Mouse (Mus musculus): ENCODE measurements around the gene Gja6. TPM values are rescaled to one million over a fixed set of nuclear protein-coding genes. Genes with fewer than 3 reads are reported as not detected.

The Gja6 gene
- polyA plus RNA-seq (2012) = 0.02 TPM in 1 of 2 replicates, not detected in the other

GRCm38 (mm10) chrX:160906952-160907351 lies at the start of gene Gja6:
Gene Gja6 (minus strand): TSS chrX:160907052.
- Histone ChIP-seq H3K9me3 (ENCODE audit: control insufficient read depth, low read length) (no peaks in the 10 kb centered on the region), H3K4me3 (replicated peaks) (no peak within 1 kb of the TSS), H3K4me1 (ENCODE audit: control insufficient read depth) (peaks cover 26% of the 10 kb centered on the region), H3K36me3 (ENCODE audit: control insufficient read depth) (no peaks in the 10 kb centered on the region), H3K27me3 (ENCODE audit: control insufficient read depth) (no peaks in the 10 kb centered on the region)
- TF ChIP-seq TAL1 (IDR thresholded peaks at IDR 0.05; ENCODE audit: low read length) (no peak), GATA1 (IDR thresholded peaks at IDR 0.05; ENCODE audit: low read length) (no peak)

- Histone ChIP-seq H3K36me3 (ENCODE audit: control insufficient read depth) (no peaks in the 10 kb centered on the region), H3K4me1 (ENCODE audit: control insufficient read depth) (no peaks in the 10 kb centered on the region), H3K9me3 (ENCODE audit: control insufficient read depth, low read length) (no peaks in the 10 kb centered on the region), H3K27me3 (ENCODE audit: control insufficient read depth) (no peaks in the 10 kb centered on the region), H3K4me3 (replicated peaks) (no peak overlapping the region)
- TF ChIP-seq TAL1 (IDR thresholded peaks at IDR 0.05; ENCODE audit: low read length) (no peak), GATA1 (IDR thresholded peaks at IDR 0.05; ENCODE audit: low read length) (no peak)
These were observed 42.7 kb upstream of the Gja6 start for GRCm38 (mm10) chrX:160949583-160949982.

GRCm38 (mm10) chrX:160944722-160945121 lies 37.9 kb upstream of the Gja6 start:
- TF ChIP-seq TAL1 (IDR thresholded peaks at IDR 0.05; ENCODE audit: low read length) (no peak), GATA1 (IDR thresholded peaks at IDR 0.05; ENCODE audit: low read length) (no peak)
- H3K9me3 ChIP-seq (ENCODE audit: control insufficient read depth, low read length) = no peaks in the 10 kb centered on the region
- H3K4me1 ChIP-seq (ENCODE audit: control insufficient read depth) = no peaks in the 10 kb centered on the region
- no peaks in the 10 kb centered on the region for H3K27me3 ChIP-seq (ENCODE audit: control insufficient read depth)
- H3K4me3 ChIP-seq (replicated peaks) = no peak overlapping the region
- H3K36me3 ChIP-seq (ENCODE audit: control insufficient read depth) = no peaks in the 10 kb centered on the region

- no peaks in the 10 kb centered on the region for H3K9me3 ChIP-seq (ENCODE audit: control insufficient read depth, low read length)
- no peaks in the 10 kb centered on the region for H3K36me3 ChIP-seq (ENCODE audit: control insufficient read depth)
- no peaks in the 10 kb centered on the region for H3K27me3 ChIP-seq (ENCODE audit: control insufficient read depth)
- H3K4me3 ChIP-seq (replicated peaks) = no peak overlapping the region
- no peaks in the 10 kb centered on the region; the same call in 1 of the 2 replicates for H3K4me1 ChIP-seq (ENCODE audit: control insufficient read depth)
- TF ChIP-seq GATA1 (IDR thresholded peaks at IDR 0.05; ENCODE audit: low read length) (no peak), TAL1 (IDR thresholded peaks at IDR 0.05; ENCODE audit: low read length) (no peak)
These were observed 28.7 kb upstream of the Gja6 start for GRCm38 (mm10) chrX:160935541-160935940.

GRCm38 (mm10) chrX:160930656-160931055 lies 23.8 kb upstream of the Gja6 start:
- TF ChIP-seq GATA1 (IDR thresholded peaks at IDR 0.05; ENCODE audit: low read length) (no peak), TAL1 (IDR thresholded peaks at IDR 0.05; ENCODE audit: low read length) (no peak)
- no peak overlapping the region for H3K4me3 ChIP-seq (replicated peaks)
- H3K9me3 ChIP-seq (ENCODE audit: control insufficient read depth, low read length) = no peaks in the 10 kb centered on the region
- no peaks in the 10 kb centered on the region for H3K27me3 ChIP-seq (ENCODE audit: control insufficient read depth)
- no peaks in the 10 kb centered on the region for H3K36me3 ChIP-seq (ENCODE audit: control insufficient read depth)
- no peaks in the 10 kb centered on the region; the same call in 1 of the 2 replicates for H3K4me1 ChIP-seq (ENCODE audit: control insufficient read depth)

- no peaks in the 10 kb centered on the region for H3K27me3 ChIP-seq (ENCODE audit: control insufficient read depth)
- H3K36me3 ChIP-seq (ENCODE audit: control insufficient read depth) = no peaks in the 10 kb centered on the region
- no peaks in the 10 kb centered on the region for H3K9me3 ChIP-seq (ENCODE audit: control insufficient read depth, low read length)
- H3K4me1 ChIP-seq (ENCODE audit: control insufficient read depth) = no peaks in the 10 kb centered on the region; the same call in 1 of the 2 replicates
- H3K4me3 ChIP-seq (replicated peaks) = no peak overlapping the region
- TF ChIP-seq TAL1 (IDR thresholded peaks at IDR 0.05; ENCODE audit: low read length) (no peak), GATA1 (IDR thresholded peaks at IDR 0.05; ENCODE audit: low read length) (no peak)
These were observed 22.0 kb upstream of the Gja6 start for GRCm38 (mm10) chrX:160928870-160929269.

- no peaks in the 10 kb centered on the region for H3K9me3 ChIP-seq (ENCODE audit: control insufficient read depth, low read length)
- TF ChIP-seq GATA1 (IDR thresholded peaks at IDR 0.05; ENCODE audit: low read length) (no peak), TAL1 (IDR thresholded peaks at IDR 0.05; ENCODE audit: low read length) (no peak)
- H3K27me3 ChIP-seq (ENCODE audit: control insufficient read depth) = no peaks in the 10 kb centered on the region
- no peaks in the 10 kb centered on the region for H3K36me3 ChIP-seq (ENCODE audit: control insufficient read depth)
- H3K4me3 ChIP-seq (replicated peaks) = no peak overlapping the region
- no peaks in the 10 kb centered on the region for H3K4me1 ChIP-seq (ENCODE audit: control insufficient read depth)
These were observed 12.3 kb upstream of the Gja6 start for GRCm38 (mm10) chrX:160919022-160919637.

- Histone ChIP-seq H3K36me3 (ENCODE audit: control insufficient read depth) (no peaks in the 10 kb centered on the region), H3K4me1 (ENCODE audit: control insufficient read depth) (peaks cover 26% of the 10 kb centered on the region), H3K27me3 (ENCODE audit: control insufficient read depth) (no peaks in the 10 kb centered on the region), H3K4me3 (replicated peaks) (no peak overlapping the region), H3K9me3 (ENCODE audit: control insufficient read depth, low read length) (no peaks in the 10 kb centered on the region)
- TF ChIP-seq TAL1 (IDR thresholded peaks at IDR 0.05; ENCODE audit: low read length) (no peak), GATA1 (IDR thresholded peaks at IDR 0.05; ENCODE audit: low read length) (no peak)
These were observed 375 bp downstream of the Gja6 start for GRCm38 (mm10) chrX:160906477-160906876.

GRCm38 (mm10) chrX:160905913-160906312 lies 939 bp downstream of the Gja6 start:
- H3K27me3 ChIP-seq (ENCODE audit: control insufficient read depth) = no peaks in the 10 kb centered on the region
- peaks cover 26% of the 10 kb centered on the region for H3K4me1 ChIP-seq (ENCODE audit: control insufficient read depth)
- no peaks in the 10 kb centered on the region for H3K9me3 ChIP-seq (ENCODE audit: control insufficient read depth, low read length)
- no peaks in the 10 kb centered on the region for H3K36me3 ChIP-seq (ENCODE audit: control insufficient read depth)
- no peak overlapping the region for H3K4me3 ChIP-seq (replicated peaks)
- TF ChIP-seq TAL1 (IDR thresholded peaks at IDR 0.05; ENCODE audit: low read length) (no peak), GATA1 (IDR thresholded peaks at IDR 0.05; ENCODE audit: low read length) (no peak)
